Mouse (Mus musculus) neutrophil, adult 83 days (primary cell): ENCODE data around the gene Taar8c. TPM values are rescaled to one million over a fixed set of nuclear protein-coding genes. Genes with fewer than 3 reads are reported as not detected.

Experiments used
- total RNA-seq, 2 experiments: library from RNA; stranded (reverse); gene quantifications; one replicate each; pipeline ENCODE4 v1.2.4; 2023

Gene Taar8c
- total RNA-seq, result not detected

GRCm38 (mm10) chr10:24101812-24102211 lies at the start of gene Taar8c:
TSS of gene Taar8c (minus strand) at chr10:24101912.

GRCm38 (mm10) chr10:24149135-24149781 lies 47.5 kb upstream of the Taar8c start, which contains the start of gene Stx7:
TSS of gene Stx7 (plus strand) at chr10:24149302.

GRCm38 (mm10) chr10:24109434-24109833 lies 7.7 kb upstream of the Taar8c start, which contains the start of gene Taar9:
TSS of gene Taar9 (minus strand) at chr10:24109534.

GRCm38 (mm10) chr10:24092194-24092593 lies 9.5 kb downstream of the Taar8c start, which contains the start of gene Taar8b:
TSS of gene Taar8b (minus strand) at chr10:24092294.

GRCm38 (mm10) chr10:24076200-24076599 lies 25.5 kb downstream of the Taar8c start, which contains the start of gene Taar8a:
TSS of gene Taar8a (plus strand) at chr10:24076500.

Other genes starting within 250 kb of the Taar8c start
- under 1 TPM in 1 of 2 experiments, not detected in 1; 0.46 TPM for gene Vnn1, start 207.2 kb downstream of the Taar8c start, total RNA-seq
- gene Taar1, start 181.6 kb downstream of the Taar8c start, total RNA-seq, result not detected
- gene Taar2, start 163.3 kb downstream of the Taar8c start, total RNA-seq, result not detected
- not detected for gene Taar3, start 152.4 kb downstream of the Taar8c start, total RNA-seq
- not detected for gene Taar4, start 141.4 kb downstream of the Taar8c start, total RNA-seq
- not detected for gene Taar5, start 131.2 kb downstream of the Taar8c start, total RNA-seq
- not detected for gene Taar6, start 116.3 kb downstream of the Taar8c start, total RNA-seq
- gene Taar7a, start 108.4 kb downstream of the Taar8c start, total RNA-seq, result not detected
- not detected for gene Taar7b, start 102.0 kb downstream of the Taar8c start, total RNA-seq
- gene Taar7d, start 74.7 kb downstream of the Taar8c start, total RNA-seq, result not detected
- gene Taar7e, start 64.3 kb downstream of the Taar8c start, total RNA-seq, result not detected
- not detected for gene Taar7f, start 52.4 kb downstream of the Taar8c start, total RNA-seq
- not detected for gene Taar8a, start 25.4 kb downstream of the Taar8c start, total RNA-seq
- gene Taar8b, start 9.6 kb downstream of the Taar8c start, total RNA-seq, result not detected
- gene Taar9, start 7.6 kb upstream of the Taar8c start, total RNA-seq, result not detected
- 100 to 1,000 TPM in 1 of 2 experiments, 10 to 100 TPM in 1; 87.1 to 111 TPM for gene Stx7, start 47.4 kb upstream of the Taar8c start, total RNA-seq
- gene Moxd1, start 121.6 kb upstream of the Taar8c start, total RNA-seq, result not detected